Mouse (Mus musculus) limb, embryonic 10.5 days (tissue): ENCODE results near the gene Uhrf1bp1. TPM values are rescaled to one million over a fixed set of nuclear protein-coding genes. Genes with fewer than 3 reads are reported as not detected.

Experiments used
- polyA plus RNA-seq: library from polyadenylated mRNA; unstranded; fragments of >200 nt; fragmentation: Nextera tagmentation; extraction: Ambion mirVana; gene quantifications from 2 replicates; pipeline ENCODE4 v1.2.1, GENCODE M21; 2016

Uhrf1bp1 gene
- polyA plus RNA-seq, 1 experiment from 2014 or later = 10.0 TPM

Other genes starting within 250 kb of the Uhrf1bp1 start
- gene Nudt3, start 232.9 kb upstream of the Uhrf1bp1 start, polyA plus RNA-seq = 88.2 and 96.2 TPM in 2 replicates
- gene RPS10-NUDT3, start 221.2 kb upstream of the Uhrf1bp1 start, polyA plus RNA-seq = not detected in 2 replicates
- 875 and 1,046 TPM in 2 replicates for gene Rps10, start 219.8 kb upstream of the Uhrf1bp1 start, polyA plus RNA-seq
- 5.8 and 6.0 TPM in 2 replicates for gene Pacsin1, start 200.9 kb upstream of the Uhrf1bp1 start, polyA plus RNA-seq
- 0.26 TPM in 1 of 2 replicates, not detected in the other for gene Spdef, start 127.5 kb upstream of the Uhrf1bp1 start, polyA plus RNA-seq
- gene D17Wsu92e, start 35.8 kb upstream of the Uhrf1bp1 start, polyA plus RNA-seq = 15.3 and 17.6 TPM in 2 replicates
- gene Snrpc, start 18.3 kb upstream of the Uhrf1bp1 start, polyA plus RNA-seq = 425 and 451 TPM in 2 replicates
- gene Anks1, start 52.9 kb downstream of the Uhrf1bp1 start, polyA plus RNA-seq = 13.3 and 15.5 TPM in 2 replicates
- 92.8 and 93.9 TPM in 2 replicates for gene Taf11, start 53.4 kb downstream of the Uhrf1bp1 start, polyA plus RNA-seq
- gene Tcp11, start 224.2 kb downstream of the Uhrf1bp1 start, polyA plus RNA-seq = 0.97 and 1.1 TPM in 2 replicates